Mouse (Mus musculus): ENCODE measurements at regions not wholly inside any gene's neighbourhood (a gene's known extent, or its start where the extent isn't known, plus 50 kb on each side); places are given as distances from the start of the nearest gene placed in this dataset.
A peak's percentile ranks its signal among the peaks of the same experiment; 100 is the strongest.

DNA sequence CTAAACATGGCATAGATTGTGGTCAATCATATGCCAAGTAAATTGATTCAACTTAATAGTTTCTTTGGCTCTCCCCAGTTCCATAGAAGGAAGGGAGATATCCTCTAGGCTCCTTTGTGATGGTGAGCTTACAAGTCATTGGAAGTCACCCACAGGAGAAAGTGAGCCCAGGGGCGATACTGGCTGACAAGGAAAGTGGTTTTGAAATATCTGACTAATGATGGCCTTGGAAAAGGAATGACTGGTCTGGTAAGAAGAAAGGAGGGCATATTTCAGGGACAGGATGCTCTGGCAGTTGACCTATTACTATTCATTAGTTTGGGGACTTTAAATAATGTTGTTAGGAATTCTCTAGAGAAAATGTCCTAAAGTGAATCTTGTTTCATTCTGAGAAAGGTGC lies 352.7 kb upstream of the Cdh11 start:
- no peak for DNase-seq (ENCODE audit: low read depth, low spot score)

DNA sequence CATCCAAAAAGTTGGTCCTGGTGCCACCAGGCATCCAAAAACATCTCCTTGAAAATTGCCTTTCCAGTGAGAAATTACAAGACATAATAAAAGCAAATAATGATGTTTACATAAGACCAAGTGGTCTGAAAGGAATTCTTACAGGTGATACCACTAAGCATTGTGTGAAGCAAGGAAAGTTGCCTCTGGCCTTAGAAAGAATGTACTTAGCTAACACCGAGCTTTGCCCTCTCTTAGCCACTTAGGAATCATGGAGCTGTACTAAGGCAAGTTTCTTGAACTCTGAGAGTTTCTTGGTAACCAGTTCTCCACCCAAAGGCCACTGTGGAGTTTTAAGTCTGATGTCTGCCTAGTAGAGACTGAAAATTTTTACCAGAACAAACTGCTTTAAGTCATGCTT lies 359.4 kb upstream of the Cdh11 start:
- no peak for DNase-seq (ENCODE audit: low read depth, low spot score)

DNA sequence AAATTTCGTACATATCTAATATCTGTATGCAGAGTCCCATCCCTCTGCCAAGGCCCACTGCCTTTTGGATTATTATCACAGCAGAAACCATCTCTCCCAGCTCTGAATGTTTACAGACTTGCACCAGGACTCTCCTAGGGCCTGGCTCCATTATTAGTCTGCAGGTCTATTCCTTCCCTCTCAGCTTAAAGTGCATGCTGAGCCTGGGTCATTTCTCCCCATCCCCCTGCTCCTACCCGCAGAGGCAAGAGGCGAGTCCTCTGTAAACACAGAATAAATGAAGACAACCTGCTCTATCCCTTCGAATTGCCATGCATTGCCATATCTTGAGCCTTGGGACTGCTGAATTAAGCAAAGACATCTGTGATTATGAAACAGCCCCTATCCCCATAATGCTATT lies 362.6 kb upstream of the Cdh11 start:
- DNase-seq (ENCODE audit: low read depth, low spot score) = no peak

DNA sequence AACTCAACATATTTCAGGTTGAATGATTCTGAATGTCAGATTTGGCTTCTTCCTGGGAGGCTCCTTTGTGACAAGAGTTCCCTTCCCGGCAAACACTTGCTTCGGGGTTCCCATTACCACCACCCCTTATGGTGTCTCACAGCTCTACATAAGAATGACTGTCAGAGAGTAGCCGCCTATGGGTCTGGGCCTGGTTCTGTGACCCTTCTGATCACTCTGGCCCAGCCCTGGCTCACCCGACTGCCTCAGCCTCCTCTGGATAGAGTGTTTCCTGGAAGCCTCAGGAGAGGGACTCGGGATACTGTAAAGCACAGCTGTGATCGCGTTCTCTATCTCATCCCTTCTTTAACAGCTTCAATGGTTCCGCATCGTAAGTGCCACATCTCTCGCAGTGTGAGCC lies 363.0 kb upstream of the Cdh11 start:
- DNase-seq (ENCODE audit: low read depth, low spot score) = no peak

DNA sequence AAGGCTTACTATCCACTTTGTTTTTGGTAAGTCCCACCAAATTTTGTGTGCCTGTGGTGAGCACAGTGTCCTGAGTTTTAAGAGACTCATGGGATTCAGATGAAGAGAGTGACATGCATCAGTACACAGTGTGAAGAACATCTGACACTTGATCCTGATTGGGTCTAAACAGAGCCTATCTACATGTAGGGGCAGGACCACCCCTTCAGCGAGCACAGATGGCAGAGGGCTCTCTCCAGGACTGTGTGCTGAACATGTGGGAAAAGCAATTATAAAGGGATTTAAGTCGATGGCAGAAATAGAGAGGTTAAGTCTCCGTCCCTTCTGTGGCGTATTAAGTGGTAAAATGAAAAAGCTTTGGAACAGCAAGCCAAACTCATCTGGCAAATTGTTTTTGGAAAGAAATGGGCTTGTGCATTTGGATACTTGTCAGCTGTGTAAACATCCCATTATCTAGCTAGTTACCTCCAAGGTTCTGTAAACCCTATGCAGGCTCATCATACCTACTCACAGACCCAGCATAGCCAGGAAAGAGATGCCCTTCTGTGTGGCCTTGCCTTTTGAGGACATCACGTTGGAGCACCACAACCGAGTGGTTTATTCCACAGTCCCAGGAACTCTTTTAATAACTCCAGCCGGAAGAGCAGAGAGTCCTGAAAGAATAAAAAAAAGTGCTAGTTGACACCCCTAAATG lies 381.3 kb upstream of the Cdh11 start:
- DNase-seq (ENCODE audit: low read depth, low spot score) = no peak

DNA sequence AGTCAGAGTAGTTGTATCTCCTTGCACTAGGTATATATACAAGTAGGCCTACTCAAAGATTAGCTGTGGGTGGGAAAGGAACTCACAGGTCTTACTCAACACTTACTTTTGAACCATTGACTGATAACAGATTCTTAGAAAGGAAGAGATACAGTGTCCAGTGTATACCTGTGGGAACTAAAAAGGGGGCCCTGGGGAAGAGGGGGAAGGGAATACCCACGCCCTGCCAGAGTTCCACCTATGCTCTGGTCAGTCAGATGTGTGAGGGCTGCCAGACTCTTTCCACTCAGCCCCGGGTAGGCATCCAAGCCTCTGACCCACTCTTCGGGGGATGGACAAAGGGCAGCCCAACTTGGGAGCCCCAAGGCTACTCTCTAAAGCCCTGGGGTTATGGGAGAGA lies 387.9 kb upstream of the Cdh11 start:
- no peak for DNase-seq (ENCODE audit: low read depth, low spot score)

DNA sequence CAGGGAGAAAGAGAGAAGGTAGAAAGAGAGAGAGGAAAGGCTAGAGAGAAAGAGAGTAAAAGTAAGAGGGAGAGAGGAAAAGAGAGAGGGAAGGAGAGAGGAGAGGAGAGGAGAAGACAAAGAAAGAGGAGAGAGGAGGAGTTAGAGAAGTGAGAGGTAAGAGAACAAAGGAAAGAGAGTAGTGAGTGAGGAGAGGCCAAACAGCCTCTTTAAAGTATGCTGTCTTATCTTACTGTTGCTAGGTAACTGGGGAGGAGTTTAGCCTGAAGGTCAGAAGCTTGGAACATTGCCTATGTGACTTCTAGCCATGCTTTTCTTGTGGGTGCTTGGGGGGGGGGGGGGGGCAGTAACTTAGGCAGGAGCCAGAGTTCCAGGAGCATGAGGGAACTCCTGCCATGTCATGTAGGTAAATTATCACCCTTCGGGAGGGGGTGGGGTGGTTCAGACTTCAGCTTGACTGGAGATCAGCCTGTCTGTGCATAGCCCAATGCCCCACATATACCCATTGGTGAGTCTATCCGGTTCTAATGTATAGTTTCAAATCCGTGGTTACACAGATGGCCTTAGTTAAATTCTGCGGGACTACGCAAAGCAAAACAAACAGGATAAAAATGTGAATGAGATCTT lies 388.5 kb upstream of the Cdh11 start:
- no peak for DNase-seq (ENCODE audit: low read depth, low spot score)

DNA sequence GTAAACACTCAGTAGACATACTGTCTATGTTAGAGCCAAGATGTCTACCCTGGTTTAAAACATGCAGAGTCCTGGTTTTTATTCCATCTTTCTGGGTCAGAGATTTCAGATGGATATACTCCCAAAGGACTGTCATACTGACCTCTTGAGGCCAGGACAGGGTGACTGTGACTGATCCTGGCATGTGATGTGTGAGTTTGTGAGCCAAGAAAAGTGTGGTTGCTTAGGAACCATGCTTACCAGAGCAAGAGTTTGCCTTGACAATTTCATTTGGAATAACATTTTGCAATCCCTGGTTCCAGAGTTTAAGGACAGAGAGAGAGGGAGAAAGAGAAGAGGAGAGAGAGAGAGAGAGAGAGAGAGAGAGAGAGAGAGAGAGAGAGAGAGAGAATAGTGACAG lies 395.2 kb upstream of the Cdh11 start:
- DNase-seq (ENCODE audit: low read depth, low spot score) = no peak

DNA sequence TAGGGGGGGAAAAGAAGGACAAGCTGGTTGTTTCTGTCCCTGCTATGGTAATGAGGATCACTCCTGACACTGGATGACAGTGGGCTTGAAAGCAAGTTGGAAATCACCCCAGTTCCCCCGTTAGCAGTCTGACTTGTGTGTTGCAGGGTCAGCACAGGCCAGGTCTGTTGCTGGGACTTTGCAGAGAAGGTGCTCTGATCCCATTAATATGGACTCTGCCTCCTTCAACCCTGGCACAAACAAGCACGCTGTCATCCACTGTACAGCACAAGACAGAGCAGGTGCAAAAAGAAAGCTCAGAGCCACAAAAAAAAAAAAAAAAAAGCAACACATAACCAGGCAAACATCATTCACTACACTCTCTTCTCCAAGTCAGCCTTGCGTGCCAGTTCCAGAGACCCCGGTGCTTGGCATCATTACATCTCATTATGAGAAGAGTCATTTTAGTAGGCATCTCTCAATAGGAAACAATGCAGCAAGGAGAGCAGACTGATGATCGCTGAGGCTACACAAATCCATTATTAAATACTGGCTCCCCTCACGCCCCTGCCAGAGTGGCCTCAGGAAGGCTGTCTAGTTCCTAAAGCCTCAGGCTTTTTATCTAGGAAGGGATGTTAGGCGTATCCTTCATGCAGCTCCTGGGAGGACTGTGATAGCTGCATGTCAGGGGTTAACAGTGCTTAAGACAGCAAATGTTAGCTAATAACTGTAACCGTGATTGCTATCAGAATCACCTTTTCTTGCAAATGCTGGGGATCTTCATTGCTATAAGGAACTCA lies 403.5 kb upstream of the Cdh11 start:
- no peak for DNase-seq (ENCODE audit: low read depth, low spot score)

DNA sequence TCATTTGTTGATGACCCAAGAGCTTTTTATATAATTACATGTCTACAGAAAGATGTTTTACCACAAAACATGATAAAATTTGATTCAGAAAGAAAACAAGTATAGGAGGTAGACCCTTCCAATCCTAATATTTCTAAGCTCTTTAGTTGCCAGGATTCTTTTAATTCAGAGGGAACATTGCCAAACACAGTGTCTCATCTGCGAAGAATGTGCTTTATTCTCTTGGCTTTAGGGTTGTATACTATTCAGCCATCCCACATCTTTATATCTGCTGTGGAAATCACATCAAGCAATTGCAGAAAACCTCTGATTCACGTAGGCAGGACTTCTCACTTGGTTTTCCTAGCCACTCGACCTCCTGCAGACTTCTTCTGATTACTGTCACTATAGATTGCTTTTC lies 412.8 kb upstream of the Cdh11 start:
- DNase-seq (ENCODE audit: low read depth, low spot score) = no peak

DNA sequence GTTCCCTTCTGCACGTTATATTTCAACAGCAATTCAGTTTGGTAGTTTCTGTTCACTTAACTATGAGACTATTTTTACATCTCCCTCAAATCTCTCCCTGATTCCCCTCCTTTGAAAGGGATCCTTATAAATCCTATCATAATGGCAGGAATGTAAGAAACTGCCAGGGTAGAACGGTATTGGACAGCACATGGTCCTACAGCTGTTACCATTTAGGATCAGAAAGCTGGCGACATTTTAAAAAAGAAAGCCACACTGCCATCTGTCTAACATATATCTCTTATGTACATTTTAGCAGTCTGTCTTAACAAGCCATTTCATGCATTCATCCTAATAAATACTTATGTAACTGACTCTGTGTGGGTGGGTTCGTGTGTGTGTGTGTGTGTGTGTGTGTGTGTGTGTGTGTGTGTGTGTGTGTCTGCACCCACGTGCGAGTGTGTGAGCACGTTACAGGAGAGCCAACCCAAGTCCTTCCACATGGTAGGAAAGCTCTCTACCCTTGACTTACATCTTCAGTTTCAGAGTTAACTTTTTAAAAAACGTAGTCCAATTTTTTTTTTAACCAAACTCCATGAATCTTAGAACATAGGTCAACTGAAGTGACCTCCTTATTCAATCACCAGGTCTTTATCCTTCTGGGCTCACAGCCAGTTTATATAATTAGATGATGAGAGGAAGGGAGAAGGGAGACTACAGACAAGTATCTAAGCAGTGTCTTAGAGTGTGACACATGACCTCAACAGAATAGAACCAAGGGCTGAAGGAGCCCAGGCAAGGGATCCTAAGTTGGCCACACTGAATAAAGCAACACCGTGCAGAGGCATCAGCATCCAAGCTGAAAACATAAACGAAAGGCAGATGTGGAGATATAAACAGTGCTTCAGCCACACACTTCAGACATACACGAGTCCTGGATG lies 414.5 kb upstream of the Cdh11 start:
- DNase-seq (ENCODE audit: low read depth, low spot score) = no peak

DNA sequence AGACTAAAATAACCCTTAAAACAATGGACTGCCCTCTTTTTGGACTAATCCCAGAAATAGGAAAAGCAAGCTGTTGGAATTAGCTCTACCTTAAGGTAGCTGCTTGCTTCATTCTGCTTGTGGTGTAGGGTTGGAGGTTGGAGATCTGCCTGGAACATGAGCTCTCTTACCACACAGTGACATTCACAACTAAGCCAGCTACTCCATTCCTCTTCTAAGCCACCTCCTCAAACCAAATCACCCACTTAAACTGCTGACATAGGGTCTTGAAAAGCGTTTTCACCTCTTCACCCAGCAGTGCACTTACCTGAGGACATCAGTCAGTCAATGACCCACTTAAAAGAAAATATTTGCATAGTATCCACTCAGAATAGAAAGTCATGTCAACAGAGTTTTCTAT lies 418.3 kb upstream of the Cdh11 start:
- DNase-seq (ENCODE audit: low read depth, low spot score) = no peak

DNA sequence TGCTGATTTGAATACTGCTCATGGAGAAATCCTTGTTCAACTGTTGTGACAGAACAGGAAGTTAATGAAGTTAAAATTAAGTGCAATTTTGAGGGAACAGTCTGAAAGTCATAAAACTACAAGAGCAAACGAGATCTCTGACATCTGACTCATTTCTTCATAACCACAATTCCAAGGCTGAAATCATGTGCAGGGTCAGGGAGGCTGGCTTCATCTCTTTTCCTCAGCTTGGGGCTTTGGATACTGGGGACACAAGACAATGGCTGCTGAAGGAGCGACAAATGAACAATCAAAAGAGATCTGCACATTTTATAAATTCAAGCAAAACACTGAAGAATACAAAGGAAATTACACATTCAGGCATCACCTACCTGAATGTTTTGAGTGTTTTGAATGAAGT lies 429.2 kb upstream of the Cdh11 start:
- DNase-seq (ENCODE audit: low read depth, low spot score) = no peak

DNA sequence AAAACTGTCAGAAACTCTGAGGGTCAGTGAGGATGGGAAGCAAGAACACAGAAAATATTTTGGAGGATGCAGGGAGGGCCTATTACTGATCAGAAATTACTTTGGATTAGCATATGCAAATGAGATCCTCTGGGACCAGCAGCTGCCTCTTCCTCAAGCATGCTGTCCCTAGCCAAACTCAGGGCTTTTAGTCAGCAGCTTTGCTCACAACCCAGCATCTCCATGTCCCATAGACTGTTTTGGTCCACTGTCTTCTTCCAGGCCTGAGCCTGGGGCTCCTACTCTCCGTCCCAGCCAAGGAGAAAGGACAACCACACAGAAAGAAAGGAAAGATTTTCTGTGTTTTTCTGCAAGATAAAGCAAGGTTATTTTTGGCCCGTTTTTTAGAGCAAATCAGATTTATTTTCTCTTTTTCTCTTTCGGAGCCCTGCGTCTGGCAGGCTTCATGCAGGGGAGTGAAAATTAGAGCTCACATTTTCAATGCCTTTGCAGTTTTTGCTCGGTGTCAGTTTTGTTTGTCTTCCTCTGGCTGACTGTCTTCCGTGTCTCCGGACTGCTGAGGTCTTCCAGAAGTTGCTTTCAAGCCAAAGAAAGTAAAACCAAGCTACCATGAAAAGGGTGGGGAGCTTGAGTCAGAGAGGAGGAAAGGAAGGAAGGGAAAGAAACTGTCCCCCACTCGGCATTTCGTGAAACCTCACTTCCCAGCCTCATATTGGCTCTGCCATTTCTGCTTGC lies 445.5 kb upstream of the Cdh11 start:
- no peak for DNase-seq (ENCODE audit: low read depth, low spot score)

DNA sequence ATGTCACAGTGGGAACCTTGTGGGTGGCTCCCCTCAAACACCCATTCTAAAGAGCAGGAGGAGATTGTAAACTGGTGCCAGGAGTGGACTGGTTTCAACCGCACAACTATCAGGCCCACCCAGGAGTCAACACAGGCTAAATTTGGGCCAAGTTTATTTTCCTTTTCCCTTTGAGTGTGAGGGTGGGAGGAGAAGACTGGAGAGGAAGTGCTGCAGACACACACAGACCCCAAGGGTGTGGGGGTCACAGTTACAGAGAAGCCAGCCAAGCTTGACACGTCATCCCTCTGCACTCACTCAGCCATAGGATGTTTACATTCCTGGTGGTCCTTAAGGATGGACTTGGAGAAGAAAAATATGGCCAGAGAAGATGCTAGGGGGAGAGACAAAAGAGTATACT lies 448.9 kb upstream of the Cdh11 start:
- DNase-seq (ENCODE audit: low read depth, low spot score) = no peak

DNA sequence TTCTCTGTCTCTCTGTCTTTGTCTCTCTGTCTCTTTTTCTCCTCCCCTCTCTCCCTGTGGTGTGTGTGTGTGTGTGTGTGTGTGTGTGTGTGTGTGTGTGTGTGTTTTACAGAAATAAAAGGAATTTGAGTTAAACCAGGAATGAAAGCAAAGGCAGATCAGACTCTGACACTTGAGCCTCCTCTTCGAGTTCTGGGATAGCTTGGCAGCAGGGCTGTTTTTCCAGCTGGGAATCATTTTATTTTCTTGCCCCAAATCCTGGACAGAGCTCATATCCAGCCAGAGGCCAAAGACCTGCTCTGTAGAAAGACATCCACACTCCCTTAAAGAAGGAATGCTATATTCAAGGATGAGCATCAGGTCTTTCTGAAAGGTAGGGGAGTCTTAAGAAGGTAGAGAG lies 450.2 kb upstream of the Cdh11 start:
- peak; percentile 21 for DNase-seq (ENCODE audit: low read depth, low spot score)

DNA sequence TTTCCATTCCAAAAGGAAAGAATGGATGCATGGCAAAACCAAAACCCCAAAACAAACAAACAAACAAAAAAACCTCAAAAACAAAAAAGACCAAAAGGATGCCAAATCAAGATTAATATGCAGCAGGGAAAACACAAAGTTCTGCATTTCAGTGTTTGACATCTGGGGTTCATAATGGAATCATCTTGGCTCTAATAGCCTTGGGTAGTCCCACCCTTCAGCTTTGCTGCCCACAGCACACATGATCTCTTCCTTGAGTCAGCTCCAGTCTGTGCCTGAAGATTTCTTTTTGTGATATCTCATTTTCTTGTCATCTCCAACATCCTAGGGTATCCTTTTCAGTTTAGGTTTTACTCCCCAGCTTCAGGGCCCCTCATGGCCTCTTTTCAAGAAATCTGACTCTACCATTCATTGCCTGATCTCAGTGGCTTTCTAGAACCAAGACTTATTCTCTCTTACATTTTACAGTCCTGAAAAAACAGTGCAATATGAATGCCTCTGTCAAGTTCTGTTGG lies 453.1 kb upstream of the Cdh11 start:
- no peak for DNase-seq (ENCODE audit: low read depth, low spot score)

DNA sequence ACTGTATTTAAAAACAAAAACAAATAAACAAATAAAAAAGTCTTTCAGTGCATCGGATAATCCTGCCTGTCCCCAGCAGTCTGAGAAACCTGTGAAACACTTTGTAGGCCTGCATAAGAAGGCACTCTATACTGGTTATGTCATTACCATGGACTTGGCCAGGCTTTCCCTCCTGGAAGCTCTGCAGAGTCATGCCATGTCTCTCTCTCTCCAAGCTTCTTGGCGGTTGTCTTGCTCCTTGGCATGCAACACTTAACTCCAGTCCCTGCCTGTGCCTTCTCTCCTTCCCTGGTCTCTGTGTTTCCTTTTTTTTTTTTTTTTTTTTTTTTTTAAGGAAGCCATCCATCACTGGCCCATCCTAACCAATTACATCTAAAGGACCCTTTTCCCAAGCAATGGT lies 458.7 kb upstream of the Cdh11 start:
- peak; percentile 20 for DNase-seq (ENCODE audit: low read depth, low spot score)

DNA sequence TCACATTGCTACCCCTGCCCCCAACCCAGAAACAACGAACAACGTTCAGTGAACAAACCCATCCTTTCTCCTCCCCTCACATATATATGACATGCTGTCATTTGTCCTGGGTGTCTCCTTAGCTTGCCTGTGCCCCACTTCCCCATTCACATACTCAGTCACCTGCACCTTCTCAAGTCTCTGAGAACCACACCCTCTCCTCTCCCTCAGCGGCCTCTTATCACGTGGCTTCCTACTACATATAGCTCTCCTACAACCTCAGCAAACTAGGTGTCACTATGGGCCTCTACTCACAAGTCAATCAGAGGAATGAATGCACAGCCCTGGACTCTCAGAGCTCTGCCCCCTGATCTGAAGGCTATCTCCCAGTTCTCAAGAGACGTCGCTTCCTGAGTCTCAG lies 459.2 kb upstream of the Cdh11 start:
- DNase-seq (ENCODE audit: low read depth, low spot score) = no peak

DNA sequence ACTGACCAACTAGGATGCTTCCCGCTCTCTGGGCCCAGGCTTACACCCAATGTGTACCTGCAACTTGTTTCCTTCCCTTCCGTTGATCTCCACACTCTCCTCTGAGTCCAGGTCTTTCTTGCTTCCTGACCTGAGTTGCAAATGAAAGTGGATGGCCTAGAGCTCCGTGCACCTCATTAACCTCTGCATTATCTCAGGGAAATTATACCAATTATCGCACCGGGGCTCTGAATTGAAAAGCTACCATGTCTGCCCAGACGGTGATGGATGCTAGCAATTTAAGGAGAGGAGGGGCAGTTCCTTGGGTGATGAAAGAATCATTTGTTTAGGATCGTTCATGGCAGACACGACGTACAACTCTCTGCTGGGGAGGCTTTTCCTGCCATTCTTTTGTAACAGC lies 460.4 kb upstream of the Cdh11 start:
- DNase-seq (ENCODE audit: low read depth, low spot score) = no peak

DNA sequence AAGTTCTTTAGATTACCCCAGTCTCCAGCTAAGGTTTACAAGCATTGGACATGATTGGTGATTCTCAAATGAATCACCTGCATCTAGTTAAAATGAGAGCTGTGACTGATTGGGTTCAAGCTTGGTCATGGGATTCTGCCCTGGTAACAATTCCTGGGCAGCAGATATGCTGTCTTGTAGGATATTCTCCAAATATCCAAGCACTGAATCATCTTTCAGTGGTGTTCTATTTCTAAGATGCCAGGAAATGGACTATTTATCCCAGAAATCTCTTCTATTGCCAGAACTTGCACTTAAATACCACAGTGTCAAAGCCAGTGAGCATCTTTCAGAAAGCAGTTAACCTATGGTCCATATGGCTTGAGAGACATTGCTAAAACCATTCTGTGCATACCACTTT lies 475.8 kb upstream of the Cdh11 start:
- no peak for DNase-seq (ENCODE audit: low read depth, low spot score)

Data from skeletal muscle tissue, adult 2 months (tissue).